Mouse (Mus musculus) MEL (cell line): ENCODE measurements around the gene Tcn2.

Experiments
- CTCF ChIP-seq, 3 experiments: IDR thresholded peaks in 2 of 3; conservative IDR thresholded peaks in 1 of 3; 2 replicates each; pipeline ENCODE4 v1.5.1; 2011 to 2012; ENCODE audit warnings: low read length in 3 of 3, low read depth in 2 of 3, mild to moderate bottlenecking in 2 of 3, improper control_type of control experiment in 1 of 3, inconsistent platforms in 1 of 3, mixed read lengths in 1 of 3, moderate library complexity in 1 of 3; ENCODE audit not compliant: control insufficient read depth in 1 of 3, insufficient read depth in 1 of 3, poor library complexity in 1 of 3, severe bottlenecking in 1 of 3
- ELF1 ChIP-seq: IDR thresholded peaks from 2 replicates; pipeline ENCODE4 v1.6.1; 2014; ENCODE audit warnings: low read depth, mild to moderate bottlenecking, inconsistent platforms, low read length, improper control_type of control experiment, moderate library complexity
- EP300 ChIP-seq, 2 experiments: IDR thresholded peaks; 2 replicates each; pipeline ENCODE4 v1.6.1; 2011; ENCODE audit warnings: improper control_type of control experiment in 2 of 2, low read length in 2 of 2, low read depth in 1 of 2, mild to moderate bottlenecking in 1 of 2
- MAFK ChIP-seq: IDR thresholded peaks from 2 replicates; pipeline ENCODE4 v1.6.1; 2011; ENCODE audit warnings: low read depth, mild to moderate bottlenecking, low read length, improper control_type of control experiment, borderline replicate concordance
- MAZ ChIP-seq: IDR thresholded peaks from 2 replicates; pipeline ENCODE4 v1.6.1; 2012; ENCODE audit warnings: low read depth, mild to moderate bottlenecking, inconsistent platforms, low read length, improper control_type of control experiment
- MXI1 ChIP-seq: IDR thresholded peaks from 2 replicates; pipeline ENCODE4 v1.6.1; 2011; ENCODE audit warnings: mild to moderate bottlenecking, low read depth, low read length, improper control_type of control experiment
- POLR2A ChIP-seq, 2 experiments: IDR thresholded peaks; 2 replicates each; pipeline ENCODE4 v1.6.1; 2011 to 2012; ENCODE audit warnings: low read length in 2 of 2, mild to moderate bottlenecking in 2 of 2, control low read depth in 1 of 2, improper control_type of control experiment in 1 of 2, low read depth in 1 of 2, moderate library complexity in 1 of 2; ENCODE audit not compliant: control insufficient read depth in 1 of 2, insufficient read depth in 1 of 2, poor library complexity in 1 of 2
- POLR2AphosphoS2 ChIP-seq: IDR thresholded peaks from 2 replicates; pipeline ENCODE4 v1.6.1; 2011; ENCODE audit warnings: low read length, improper control_type of control experiment
- RAD21 ChIP-seq: IDR thresholded peaks from 2 replicates; pipeline ENCODE4 v1.6.1; 2011; ENCODE audit warnings: mild to moderate bottlenecking, low read depth, low read length, improper control_type of control experiment
- TCF12 ChIP-seq: IDR thresholded peaks from 2 replicates; pipeline ENCODE4 v1.6.1; 2014; ENCODE audit warnings: low read depth, mild to moderate bottlenecking, inconsistent platforms, low read length, improper control_type of control experiment, moderate library complexity

DNA sequence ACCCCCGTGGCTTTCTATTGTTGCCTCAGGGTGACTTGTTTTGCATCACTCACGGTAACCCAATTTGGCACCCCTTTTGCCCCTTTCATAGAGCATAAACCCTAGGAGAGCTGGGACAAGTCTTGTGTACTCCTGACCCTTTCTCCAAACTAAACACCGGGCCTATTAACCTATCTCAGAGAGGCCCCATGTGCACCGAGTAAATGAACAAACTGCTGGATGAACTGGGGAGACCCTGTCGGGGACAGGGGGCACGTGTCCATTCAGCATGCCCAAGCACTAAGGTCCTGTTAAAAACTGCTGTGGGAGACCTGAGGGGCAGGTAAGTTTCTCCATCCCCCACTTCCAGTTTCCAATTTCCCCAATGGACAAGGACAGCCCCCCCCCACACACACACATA, 1.0 kb downstream of the Tcn2 start:
- TF ChIP-seq MAFK (no peak), CTCF (IDR thresholded peaks at IDR 0.05 in 2 of 3, conservative IDR thresholded peaks at IDR 0.05 in 1 of 3; ENCODE audit: control insufficient read depth in 1 of 3, insufficient read depth in 1 of 3, low read depth in 2 of 3, low read length in 3 of 3, poor library complexity in 1 of 3, severe bottlenecking in 1 of 3) (no peak), POLR2AphosphoS2 (no peak), POLR2A (IDR thresholded peaks at IDR 0.05; ENCODE audit: control insufficient read depth in 1 of 2, insufficient read depth in 1 of 2, low read depth in 1 of 2, low read length in 2 of 2, poor library complexity in 1 of 2) (no peak), MAZ (no peak), EP300 (IDR thresholded peaks at IDR 0.05; ENCODE audit: low read depth in 1 of 2, low read length in 2 of 2) (no peak), MXI1 (no peak), TCF12 (no peak), ELF1 (no peak), RAD21 (no peak)
